Mouse (Mus musculus): ENCODE measurements around the gene Asap2. TPM values are rescaled to one million over a fixed set of nuclear protein-coding genes. Genes with fewer than 3 reads are reported as not detected.

Gene Asap2
- polyA plus RNA-seq, 2 experiments = 1.0 to 2.0 TPM

GRCm38 (mm10) chr12:21260494-21261256, 270.4 kb downstream of the Asap2 start:
- no peaks in the 10 kb centered on the region for H3K36me3 ChIP-seq (replicated peaks; ENCODE audit: control insufficient read depth, insufficient read depth, low read depth)
- peaks cover 0 to 4% of the 10 kb centered on the region in 2 experiments; a peak in 2 of 4 replicates for H3K4me1 ChIP-seq (replicated peaks; ENCODE audit: control insufficient read depth in 2 of 2, insufficient read depth in 2 of 2, low read length in 1 of 2)
- H3K27ac ChIP-seq = no peak overlapping the region
- ATAC-seq (ENCODE audit: insufficient read depth) (no peak), DNase-seq (ENCODE audit: low read depth in 3 of 3, low spot score in 3 of 3) (no peak)
- 71% methylated on average over 6 of the region's 6 CpGs for WGBS (ENCODE audit: insufficient replicate concordance)
- TF ChIP-seq CTCF (IDR thresholded peaks at IDR 0.05; ENCODE audit: low read depth) (peak; percentile 63), EP300 (IDR thresholded peaks at IDR 0.05; ENCODE audit: low read depth) (no peak)
- no peaks in the 10 kb centered on the region for H3K9me3 ChIP-seq (ENCODE audit: control insufficient read depth, low read length)
- no peak overlapping the region for H3K4me2 ChIP-seq (ENCODE audit: low read depth)
- no peaks in the 10 kb centered on the region for H3K27me3 ChIP-seq (ENCODE audit: control insufficient read depth, insufficient read depth, low read length)
- H3K9ac ChIP-seq (replicated peaks) = no peak overlapping the region
- no peak overlapping the region for H3K4me3 ChIP-seq (ENCODE audit: insufficient read depth in 1 of 2, low read depth in 2 of 2, low read length in 2 of 2)

GRCm38 (mm10) chr12:21261521-21261920, 271.3 kb downstream of the Asap2 start:
- 52% methylated on average over 4 of the region's 4 CpGs for WGBS (ENCODE audit: insufficient replicate concordance)
- Histone ChIP-seq H3K36me3 (replicated peaks; ENCODE audit: control insufficient read depth, insufficient read depth, low read depth) (no peaks in the 10 kb centered on the region), H3K4me2 (ENCODE audit: low read depth) (no peak overlapping the region), H3K27me3 (ENCODE audit: control insufficient read depth, insufficient read depth, low read length) (no peaks in the 10 kb centered on the region), H3K9me3 (ENCODE audit: control insufficient read depth, low read length) (no peaks in the 10 kb centered on the region), H3K4me3 (ENCODE audit: insufficient read depth in 1 of 2, low read depth in 2 of 2, low read length in 2 of 2) (no peak overlapping the region), H3K9ac (replicated peaks) (no peak overlapping the region), H3K4me1 (replicated peaks; ENCODE audit: control insufficient read depth in 2 of 2, insufficient read depth in 2 of 2, low read length in 1 of 2) (peaks cover 0 to 10% of the 10 kb centered on the region in 2 experiments; a peak in 2 of 4 replicates), H3K27ac (no peak overlapping the region)
- DNase-seq (ENCODE audit: low read depth in 3 of 3, low spot score in 3 of 3) = no peak
- no peak for ATAC-seq (ENCODE audit: insufficient read depth)
- TF ChIP-seq CTCF (IDR thresholded peaks at IDR 0.05; ENCODE audit: low read depth) = no peak
- no peak for TF ChIP-seq EP300 (IDR thresholded peaks at IDR 0.05; ENCODE audit: low read depth)

GRCm38 (mm10) chr12:21263256-21263655, 273.0 kb downstream of the Asap2 start:
- Histone ChIP-seq H3K4me3 (ENCODE audit: insufficient read depth in 1 of 2, low read depth in 2 of 2, low read length in 2 of 2) (no peak overlapping the region), H3K36me3 (replicated peaks; ENCODE audit: control insufficient read depth, insufficient read depth, low read depth) (no peaks in the 10 kb centered on the region), H3K4me2 (ENCODE audit: low read depth) (no peak overlapping the region), H3K9ac (replicated peaks) (no peak overlapping the region), H3K27ac (no peak overlapping the region), H3K9me3 (ENCODE audit: control insufficient read depth, low read length) (no peaks in the 10 kb centered on the region), H3K27me3 (ENCODE audit: control insufficient read depth, insufficient read depth, low read length) (no peaks in the 10 kb centered on the region), H3K4me1 (replicated peaks; ENCODE audit: control insufficient read depth in 2 of 2, insufficient read depth in 2 of 2, low read length in 1 of 2) (peaks cover 0 to 10% of the 10 kb centered on the region in 2 experiments; a peak in 2 of 4 replicates)
- no peak for DNase-seq (ENCODE audit: low read depth in 3 of 3, low spot score in 3 of 3)
- 71% methylated on average over 5 of the region's 5 CpGs for WGBS (ENCODE audit: insufficient replicate concordance)
- TF ChIP-seq CTCF (IDR thresholded peaks at IDR 0.05; ENCODE audit: low read depth) (no peak), EP300 (IDR thresholded peaks at IDR 0.05; ENCODE audit: low read depth) (no peak)
- no peak for ATAC-seq (ENCODE audit: insufficient read depth)

- Histone ChIP-seq H3K4me2 (ENCODE audit: low read depth) (no peak overlapping the region), H3K27ac (no peak overlapping the region), H3K27me3 (ENCODE audit: control insufficient read depth, insufficient read depth, low read length) (no peaks in the 10 kb centered on the region), H3K9me3 (ENCODE audit: control insufficient read depth, low read length) (no peaks in the 10 kb centered on the region), H3K4me3 (ENCODE audit: insufficient read depth in 1 of 2, low read depth in 2 of 2, low read length in 2 of 2) (no peak overlapping the region), H3K4me1 (replicated peaks; ENCODE audit: control insufficient read depth in 2 of 2, insufficient read depth in 2 of 2, low read length in 1 of 2) (peaks cover 0 to 10% of the 10 kb centered on the region in 2 experiments; a peak in 2 of 4 replicates), H3K9ac (replicated peaks) (no peak overlapping the region), H3K36me3 (replicated peaks; ENCODE audit: control insufficient read depth, insufficient read depth, low read depth) (no peaks in the 10 kb centered on the region)
- ATAC-seq (ENCODE audit: insufficient read depth) (no peak), DNase-seq (ENCODE audit: low read depth in 3 of 3, low spot score in 3 of 3) (no peak)
- TF ChIP-seq CTCF (IDR thresholded peaks at IDR 0.05; ENCODE audit: low read depth) (no peak), EP300 (IDR thresholded peaks at IDR 0.05; ENCODE audit: low read depth) (no peak)
- 31% methylated on average over 5 of the region's 5 CpGs for WGBS (ENCODE audit: insufficient replicate concordance)
Measured at GRCm38 (mm10) chr12:21264241-21264640, 274.0 kb downstream of the Asap2 start.

DNA sequence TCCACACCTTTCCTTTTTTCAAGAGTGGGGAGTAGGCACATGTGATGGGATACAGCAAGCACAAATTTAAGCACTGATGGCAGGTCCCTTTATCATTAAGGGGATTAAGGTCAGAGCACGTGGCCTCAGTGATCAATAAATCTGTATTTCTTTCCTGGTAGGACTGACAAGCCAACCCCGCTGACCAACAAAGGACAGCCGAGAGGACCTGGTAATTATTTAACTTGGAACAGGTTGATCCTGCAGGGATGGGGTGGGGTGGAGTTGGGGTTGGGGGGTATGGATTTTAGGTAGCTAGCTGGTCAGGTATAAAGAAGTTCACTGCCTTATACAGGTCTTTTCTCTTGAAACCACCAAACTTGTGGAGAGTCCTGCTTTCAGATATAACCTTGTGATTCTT, 274.7 kb downstream of the Asap2 start:
- ATAC-seq (ENCODE audit: insufficient read depth) (0 out of 2 replicates have a peak, but pooled peaks have one; percentile 32), DNase-seq (ENCODE audit: low read depth in 3 of 3, low spot score in 3 of 3) (no peak)
- Histone ChIP-seq H3K36me3 (replicated peaks; ENCODE audit: control insufficient read depth, insufficient read depth, low read depth) (no peaks in the 10 kb centered on the region), H3K4me3 (ENCODE audit: insufficient read depth in 1 of 2, low read depth in 2 of 2, low read length in 2 of 2) (no peak overlapping the region), H3K27me3 (ENCODE audit: control insufficient read depth, insufficient read depth, low read length) (no peaks in the 10 kb centered on the region), H3K4me1 (replicated peaks; ENCODE audit: control insufficient read depth in 2 of 2, insufficient read depth in 2 of 2, low read length in 1 of 2) (peaks cover 0 to 10% of the 10 kb centered on the region in 2 experiments; a peak in 2 of 4 replicates), H3K9me3 (ENCODE audit: control insufficient read depth, low read length) (no peaks in the 10 kb centered on the region), H3K27ac (no peak overlapping the region), H3K9ac (replicated peaks) (no peak overlapping the region), H3K4me2 (ENCODE audit: low read depth) (no peak overlapping the region)
- WGBS (ENCODE audit: insufficient replicate concordance) = 67% methylated on average over 3 of the region's 3 CpGs
- TF ChIP-seq CTCF (IDR thresholded peaks at IDR 0.05; ENCODE audit: low read depth) = no peak
- TF ChIP-seq EP300 (IDR thresholded peaks at IDR 0.05; ENCODE audit: low read depth) = no peak
